Mouse (Mus musculus): ENCODE results near the gene Nfix. TPM values are rescaled to one million over a fixed set of nuclear protein-coding genes. Genes with fewer than 3 reads are reported as not detected.

The Nfix gene
- polyA plus RNA-seq, 1 experiment = 1.2 TPM

- no peaks in the 10 kb centered on the region for H3K27me3 ChIP-seq (ENCODE audit: control insufficient read depth, insufficient read depth, low read length, poor library complexity, severe bottlenecking)
- H3K4me1 ChIP-seq (ENCODE audit: control insufficient read depth, insufficient read depth, low read length) = no peaks in the 10 kb centered on the region
- no peak overlapping the region for H3K27ac ChIP-seq (ENCODE audit: insufficient read depth, low read length)
- no peaks in the 10 kb centered on the region for H3K9me3 ChIP-seq (replicated peaks; ENCODE audit: control insufficient read depth, insufficient read depth, low read length, poor library complexity, severe bottlenecking)
- TF ChIP-seq POLR2A (IDR thresholded peaks at IDR 0.05; ENCODE audit: insufficient read depth, low read length) (no peak), CTCF (IDR thresholded peaks at IDR 0.05; ENCODE audit: low read depth, low read length) (no peak), EP300 (IDR thresholded peaks at IDR 0.05; ENCODE audit: insufficient read depth, low read depth, low read length) (no peak)
- no peaks in the 10 kb centered on the region for H3K36me3 ChIP-seq (ENCODE audit: control insufficient read depth, insufficient read depth, low read length, poor library complexity, severe bottlenecking)
- H3K9ac ChIP-seq (ENCODE audit: low read depth, poor library complexity, severe bottlenecking) = no peak overlapping the region
- no peak overlapping the region for H3K4me3 ChIP-seq (ENCODE audit: low read depth, low read length)
Measured at GRCm38 (mm10) chr8:84758308-84758707, 41.8 kb downstream of the Nfix start.

GRCm38 (mm10) chr8:84757501-84757900 is 42.6 kb downstream of the Nfix start:
- Histone ChIP-seq H3K36me3 (ENCODE audit: control insufficient read depth, insufficient read depth, low read length, poor library complexity, severe bottlenecking) (no peaks in the 10 kb centered on the region), H3K4me1 (ENCODE audit: control insufficient read depth, insufficient read depth, low read length) (no peaks in the 10 kb centered on the region), H3K27me3 (ENCODE audit: control insufficient read depth, insufficient read depth, low read length, poor library complexity, severe bottlenecking) (no peaks in the 10 kb centered on the region), H3K9me3 (replicated peaks; ENCODE audit: control insufficient read depth, insufficient read depth, low read length, poor library complexity, severe bottlenecking) (no peaks in the 10 kb centered on the region), H3K9ac (ENCODE audit: low read depth, poor library complexity, severe bottlenecking) (no peak overlapping the region), H3K27ac (ENCODE audit: insufficient read depth, low read length) (no peak overlapping the region), H3K4me3 (ENCODE audit: low read depth, low read length) (no peak overlapping the region)
- TF ChIP-seq EP300 (IDR thresholded peaks at IDR 0.05; ENCODE audit: insufficient read depth, low read depth, low read length) (no peak), CTCF (IDR thresholded peaks at IDR 0.05; ENCODE audit: low read depth, low read length) (no peak), POLR2A (IDR thresholded peaks at IDR 0.05; ENCODE audit: insufficient read depth, low read length) (no peak)

GRCm38 (mm10) chr8:84752734-84753582 is 47.2 kb downstream of the Nfix start:
- H3K27me3 ChIP-seq (ENCODE audit: control insufficient read depth, insufficient read depth, low read length, poor library complexity, severe bottlenecking) = no peaks in the 10 kb centered on the region
- H3K9me3 ChIP-seq (replicated peaks; ENCODE audit: control insufficient read depth, insufficient read depth, low read length, poor library complexity, severe bottlenecking) = no peaks in the 10 kb centered on the region
- no peaks in the 10 kb centered on the region for H3K4me1 ChIP-seq (ENCODE audit: control insufficient read depth, insufficient read depth, low read length)
- no peak overlapping the region for H3K4me3 ChIP-seq (ENCODE audit: low read depth, low read length)
- no peak for TF ChIP-seq EP300 (IDR thresholded peaks at IDR 0.05; ENCODE audit: insufficient read depth, low read depth, low read length)
- TF ChIP-seq POLR2A (IDR thresholded peaks at IDR 0.05; ENCODE audit: insufficient read depth, low read length) = no peak
- no peak for TF ChIP-seq CTCF (IDR thresholded peaks at IDR 0.05; ENCODE audit: low read depth, low read length)
- H3K27ac ChIP-seq (ENCODE audit: insufficient read depth, low read length) = no peak overlapping the region
- no peak overlapping the region for H3K9ac ChIP-seq (ENCODE audit: low read depth, poor library complexity, severe bottlenecking)
- H3K36me3 ChIP-seq (ENCODE audit: control insufficient read depth, insufficient read depth, low read length, poor library complexity, severe bottlenecking) = no peaks in the 10 kb centered on the region

GRCm38 (mm10) chr8:84749519-84749918 is 50.6 kb downstream of the Nfix start:
- TF ChIP-seq CTCF (IDR thresholded peaks at IDR 0.05; ENCODE audit: low read depth, low read length) (no peak), POLR2A (IDR thresholded peaks at IDR 0.05; ENCODE audit: insufficient read depth, low read length) (no peak), EP300 (IDR thresholded peaks at IDR 0.05; ENCODE audit: insufficient read depth, low read depth, low read length) (no peak)
- H3K27me3 ChIP-seq (ENCODE audit: control insufficient read depth, insufficient read depth, low read length, poor library complexity, severe bottlenecking) = no peaks in the 10 kb centered on the region
- H3K9ac ChIP-seq (ENCODE audit: low read depth, poor library complexity, severe bottlenecking) = no peak overlapping the region
- H3K4me1 ChIP-seq (ENCODE audit: control insufficient read depth, insufficient read depth, low read length) = peaks cover 2% of the 10 kb centered on the region
- H3K27ac ChIP-seq (ENCODE audit: insufficient read depth, low read length) = no peak overlapping the region
- H3K9me3 ChIP-seq (replicated peaks; ENCODE audit: control insufficient read depth, insufficient read depth, low read length, poor library complexity, severe bottlenecking) = no peaks in the 10 kb centered on the region
- no peaks in the 10 kb centered on the region for H3K36me3 ChIP-seq (ENCODE audit: control insufficient read depth, insufficient read depth, low read length, poor library complexity, severe bottlenecking)
- H3K4me3 ChIP-seq (ENCODE audit: low read depth, low read length) = no peak overlapping the region

GRCm38 (mm10) chr8:84745032-84745925 is 54.9 kb downstream of the Nfix start:
- no peak overlapping the region for H3K4me3 ChIP-seq (ENCODE audit: low read depth, low read length)
- no peak overlapping the region for H3K27ac ChIP-seq (ENCODE audit: insufficient read depth, low read length)
- no peaks in the 10 kb centered on the region for H3K36me3 ChIP-seq (ENCODE audit: control insufficient read depth, insufficient read depth, low read length, poor library complexity, severe bottlenecking)
- TF ChIP-seq EP300 (IDR thresholded peaks at IDR 0.05; ENCODE audit: insufficient read depth, low read depth, low read length) (peak; percentile 40; the same call in 1 of the 2 replicates), POLR2A (IDR thresholded peaks at IDR 0.05; ENCODE audit: insufficient read depth, low read length) (no peak)
- H3K27me3 ChIP-seq (ENCODE audit: control insufficient read depth, insufficient read depth, low read length, poor library complexity, severe bottlenecking) = no peaks in the 10 kb centered on the region
- no peak overlapping the region for H3K9ac ChIP-seq (ENCODE audit: low read depth, poor library complexity, severe bottlenecking)
- no peaks in the 10 kb centered on the region for H3K9me3 ChIP-seq (replicated peaks; ENCODE audit: control insufficient read depth, insufficient read depth, low read length, poor library complexity, severe bottlenecking)
- H3K4me1 ChIP-seq (ENCODE audit: control insufficient read depth, insufficient read depth, low read length) = peaks cover 8% of the 10 kb centered on the region

Data from ES-Bruce4 (cell line).